Mouse (Mus musculus) hindbrain, embryonic 14.5 days (tissue): ENCODE results near the gene Gm44805. TPM values are rescaled to one million over a fixed set of nuclear protein-coding genes. Genes with fewer than 3 reads are reported as not detected.

Source experiments
- ATAC-seq: fragments of 200-750 bp; cut with Nextera tagmentation; 2 replicates; pipeline ENCODE4 v1.8.0; 2017; ENCODE audit warnings: moderate number of reproducible peaks, mild to moderate bottlenecking, moderate TSS enrichment, moderate library complexity; ENCODE audit not compliant: low FRiP score
- DNase-seq: peaks from one replicate; pipeline ENCODE4 v3.0.0-alpha.2; 2015; ENCODE audit warnings: low spot score
- H3K27ac ChIP-seq: fragments of 300-500 bp; sonication (generic); 2 replicates; pipeline ENCODE4 v1.5.1; 2014; ENCODE audit warnings: mild to moderate bottlenecking, moderate library complexity
- H3K27me3 ChIP-seq: fragments of 300-500 bp; sonication (generic); 2 replicates; pipeline ENCODE4 v1.6.1; 2014; ENCODE audit warnings: mild to moderate bottlenecking, low read length, mixed read lengths; ENCODE audit not compliant: control insufficient read depth, insufficient read depth
- H3K36me3 ChIP-seq: fragments of 300-500 bp; sonication (generic); replicated peaks from 2 replicates; pipeline ENCODE4 v1.6.1; 2014; ENCODE audit not compliant: control insufficient read depth, insufficient read depth
- H3K4me1 ChIP-seq: fragments of 300-500 bp; sonication (generic); replicated peaks from 2 replicates; pipeline ENCODE4 v1.6.1; 2014; ENCODE audit warnings: antibody characterized with exemption, low read length, mixed read lengths; ENCODE audit not compliant: control insufficient read depth, insufficient read depth
- H3K4me2 ChIP-seq: fragments of 300-500 bp; sonication (generic); replicated peaks from 2 replicates; pipeline ENCODE4 v1.6.1; 2014; ENCODE audit warnings: mild to moderate bottlenecking, moderate library complexity
- H3K4me3 ChIP-seq: fragments of 300-500 bp; sonication (generic); replicated peaks from 2 replicates; pipeline ENCODE4 v1.5.1; 2014; ENCODE audit warnings: mild to moderate bottlenecking, low read length
- H3K9ac ChIP-seq: fragments of 300-500 bp; sonication (generic); 2 replicates; pipeline ENCODE4 v1.6.1; 2014
- H3K9me3 ChIP-seq: fragments of 300-500 bp; sonication (generic); 2 replicates; pipeline ENCODE4 v1.6.1; 2016; ENCODE audit warnings: low read length; ENCODE audit not compliant: control insufficient read depth
- WGBS: fragments of 180-500 bp; shearing (Covaris S2); extraction: QIAGEN DNeasy Blood & Tissue Kit; methylation state at CpG from one replicate; pipeline ENCODE4 v1.1.7; 2014; 5-methylcytosine and 5-hydroxymethylcytosine counted together
- polyA plus RNA-seq: library from polyadenylated mRNA; unstranded; fragments of >200 nt; fragmentation: Nextera tagmentation; extraction: Ambion mirVana; gene quantifications from 2 replicates; pipeline ENCODE4 v1.2.1, GENCODE M21; 2014

Gm44805 gene
- polyA plus RNA-seq, 1 experiment from 2014 or later: not detected

DNA sequence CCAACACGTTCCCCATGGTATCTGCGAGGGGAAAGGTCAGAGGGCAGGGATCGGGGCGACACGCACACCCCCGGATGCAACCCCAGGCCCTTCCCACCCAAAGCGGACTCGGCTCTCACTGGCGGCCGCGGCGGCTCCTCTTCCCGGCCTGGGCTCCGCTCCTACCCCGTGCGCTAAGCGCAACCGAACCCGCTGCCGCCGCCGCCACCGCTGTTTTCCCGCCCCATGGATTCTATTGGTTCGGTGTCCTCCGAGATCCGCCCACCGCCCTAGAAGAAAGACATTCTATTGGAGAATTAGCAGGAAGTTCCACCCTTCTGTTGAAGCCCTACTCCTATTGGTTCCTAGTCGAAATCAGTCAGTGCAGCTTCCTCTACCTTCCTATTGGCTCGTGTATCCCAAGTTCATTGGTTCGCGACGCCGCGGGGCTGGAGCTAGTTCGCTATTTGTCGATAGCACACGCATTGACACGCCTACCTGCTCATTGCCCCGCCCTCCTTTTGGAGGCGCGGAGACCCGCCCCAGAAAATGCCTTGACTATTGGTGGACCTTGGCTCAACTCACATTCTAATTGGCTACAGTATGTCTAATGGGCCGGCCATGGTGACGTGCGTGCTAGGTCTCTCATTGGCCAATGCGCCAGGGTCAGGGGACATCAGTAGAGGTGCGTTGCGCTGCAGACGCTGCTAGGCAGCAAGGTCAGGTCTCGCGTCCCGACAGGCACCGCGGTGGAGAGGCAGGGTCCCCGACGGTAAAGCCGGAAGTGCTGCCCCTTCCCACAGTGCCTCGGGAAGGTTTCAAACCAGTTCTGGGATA, 34.2 kb upstream of the Gm44805 start, which contains the start of gene Tomm40:
TSS of gene Tomm40 (minus strand) at position 200 of the 816 bp plus-strand sequence.
- peak within 1 kb of the TSS; percentile 61 for H3K4me3 ChIP-seq
- under 1% methylated on average over 53 of the region's 59 CpGs for WGBS
- peak within 1 kb of the TSS; percentile 72 for H3K4me2 ChIP-seq
- H3K4me1 ChIP-seq: peaks cover 21% of the 10 kb centered on the region
- peak within 1 kb of the TSS; percentile 92 for H3K27ac ChIP-seq
- peaks cover 25% of the 10 kb centered on the region for H3K36me3 ChIP-seq
- peak; percentile 99 for ATAC-seq
- H3K27me3 ChIP-seq: no peaks in the 10 kb centered on the region
- H3K9ac ChIP-seq: peak within 1 kb of the TSS; percentile 81
- DNase-seq: peak; percentile 99
- peaks cover under 1% of the 10 kb centered on the region; the same call in 1 of the 2 replicates for H3K9me3 ChIP-seq

GRCm38 (mm10) chr7:19714836-19715235, 33.6 kb upstream of the Gm44805 start:
- Histone ChIP-seq H3K4me2 (peak overlapping the region; percentile 72), H3K27me3 (no peaks in the 10 kb centered on the region), H3K9ac (peak overlapping the region; percentile 81), H3K4me3 (peak overlapping the region; percentile 61), H3K4me1 (peaks cover 21% of the 10 kb centered on the region), H3K27ac (peak overlapping the region; percentile 63), H3K36me3 (peaks cover 28% of the 10 kb centered on the region), H3K9me3 (no peaks in the 10 kb centered on the region)
- ATAC-seq (no peak), DNase-seq (no peak)
- WGBS: under 1% methylated on average over 37 of the region's 39 CpGs

GRCm38 (mm10) chr7:19713598-19713997, 32.4 kb upstream of the Gm44805 start:
- H3K4me3 ChIP-seq: no peak overlapping the region
- H3K4me1 ChIP-seq: peaks cover 21% of the 10 kb centered on the region
- 88% methylated on average over 9 of the region's 9 CpGs for WGBS
- H3K9ac ChIP-seq: no peak overlapping the region
- H3K36me3 ChIP-seq: peaks cover 40% of the 10 kb centered on the region
- ATAC-seq (no peak), DNase-seq (no peak)
- H3K27me3 ChIP-seq: no peaks in the 10 kb centered on the region
- H3K4me2 ChIP-seq: no peak overlapping the region; the same call in 1 of the 2 replicates
- H3K27ac ChIP-seq: no peak overlapping the region
- no peaks in the 10 kb centered on the region for H3K9me3 ChIP-seq

DNA sequence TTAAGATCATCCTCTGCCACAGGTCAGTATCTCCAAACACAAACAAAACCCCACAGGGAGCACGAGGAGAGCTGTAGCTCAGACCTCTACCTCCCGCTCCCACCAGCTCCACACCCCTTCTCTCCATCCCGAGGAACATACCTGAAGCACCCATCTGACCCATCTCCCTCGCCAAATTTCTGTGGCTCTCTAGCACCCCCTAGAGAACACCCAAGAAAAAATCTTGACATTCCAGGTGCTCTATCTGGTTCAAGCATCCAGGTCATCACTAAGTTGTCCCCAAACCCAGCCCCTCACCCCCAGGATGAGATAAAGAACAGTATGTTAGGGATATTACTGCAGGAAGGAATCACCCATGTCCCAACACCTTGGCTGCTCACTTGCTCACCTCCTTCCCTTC, 32.0 kb upstream of the Gm44805 start:
- no peak overlapping the region for H3K4me2 ChIP-seq
- H3K9me3 ChIP-seq: no peaks in the 10 kb centered on the region
- H3K36me3 ChIP-seq: peaks cover 42% of the 10 kb centered on the region
- DNase-seq (no peak), ATAC-seq (no peak)
- H3K27ac ChIP-seq: no peak overlapping the region
- 60% methylated on average over 4 of the region's 4 CpGs for WGBS
- H3K4me1 ChIP-seq: peaks cover 21% of the 10 kb centered on the region
- no peak overlapping the region for H3K9ac ChIP-seq
- no peaks in the 10 kb centered on the region for H3K27me3 ChIP-seq
- no peak overlapping the region for H3K4me3 ChIP-seq

GRCm38 (mm10) chr7:19712414-19712813, 31.2 kb upstream of the Gm44805 start:
- WGBS: 82% methylated on average over 4 of the region's 4 CpGs
- Histone ChIP-seq H3K36me3 (peaks cover 50% of the 10 kb centered on the region), H3K4me3 (no peak overlapping the region), H3K9me3 (no peaks in the 10 kb centered on the region), H3K27me3 (no peaks in the 10 kb centered on the region), H3K9ac (no peak overlapping the region), H3K4me1 (peaks cover 21% of the 10 kb centered on the region), H3K27ac (no peak overlapping the region), H3K4me2 (no peak overlapping the region)
- DNase-seq: no peak
- ATAC-seq: no peak

DNA sequence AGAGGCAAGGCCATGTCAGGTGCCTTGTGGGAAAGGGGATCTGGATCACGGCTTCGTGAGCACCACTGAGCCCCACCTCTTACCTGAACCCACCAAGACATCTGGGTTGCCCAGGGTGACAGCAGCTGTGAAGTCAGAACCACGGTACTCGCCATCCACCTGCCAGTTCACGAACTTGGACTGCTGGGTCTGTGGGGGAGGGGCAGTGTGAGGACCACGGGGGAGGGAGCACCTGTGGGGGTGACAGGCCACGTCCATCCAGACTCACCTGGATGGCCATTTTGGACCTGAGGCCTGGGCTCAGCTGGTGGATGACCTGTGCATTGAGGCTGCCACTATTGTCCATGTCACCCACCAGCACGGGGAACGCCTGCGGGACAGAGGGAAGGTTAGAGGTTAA, 29.4 kb upstream of the Gm44805 start:
- Histone ChIP-seq H3K36me3 (peaks cover 52% of the 10 kb centered on the region), H3K27ac (no peak overlapping the region)
- 95% methylated on average over 10 of the region's 10 CpGs for WGBS

DNA sequence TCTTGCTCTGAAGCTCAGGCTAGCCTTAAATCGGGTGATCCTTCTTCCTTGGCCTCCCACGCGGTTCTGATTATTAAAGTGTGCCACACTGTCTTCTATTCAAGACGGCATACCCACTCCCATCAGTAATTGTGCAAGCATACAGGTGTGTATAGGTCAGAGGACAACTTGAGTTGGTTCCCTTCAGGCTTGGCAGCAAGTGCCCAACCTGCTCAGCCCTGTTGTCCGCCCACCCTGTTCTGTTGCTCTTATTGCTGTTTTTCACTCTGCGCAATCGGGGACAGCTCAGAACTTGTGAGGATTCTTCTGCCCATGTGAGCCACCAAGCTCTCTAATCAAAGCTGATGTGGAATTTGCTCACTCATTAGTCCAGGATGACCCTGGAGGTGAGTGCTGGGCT, 24.0 kb upstream of the Gm44805 start:
- H3K36me3 ChIP-seq: peaks cover 58% of the 10 kb centered on the region
- H3K4me2 ChIP-seq: no peak overlapping the region
- ATAC-seq (no peak), DNase-seq (no peak)
- no peaks in the 10 kb centered on the region for H3K4me1 ChIP-seq
- H3K9me3 ChIP-seq: no peaks in the 10 kb centered on the region
- 97% methylated on average over 7 of the region's 7 CpGs for WGBS
- no peak overlapping the region for H3K9ac ChIP-seq
- no peak overlapping the region for H3K27ac ChIP-seq
- no peaks in the 10 kb centered on the region for H3K27me3 ChIP-seq
- no peak overlapping the region for H3K4me3 ChIP-seq

More for the DNA sequence above, 29.4 kb upstream of the Gm44805 start:
- Histone ChIP-seq H3K27me3 (no peaks in the 10 kb centered on the region), H3K4me2 (no peak overlapping the region), H3K9ac (no peak overlapping the region), H3K4me3 (no peak overlapping the region), H3K4me1 (peaks cover 14% of the 10 kb centered on the region), H3K9me3 (no peaks in the 10 kb centered on the region)
- no peak for ATAC-seq
- no peak for DNase-seq

- Histone ChIP-seq H3K9me3 (no peaks in the 10 kb centered on the region), H3K9ac (no peak overlapping the region), H3K4me3 (no peak overlapping the region), H3K36me3 (peaks cover 54% of the 10 kb centered on the region), H3K27ac (no peak overlapping the region), H3K4me1 (peaks cover 2% of the 10 kb centered on the region; the same call in 1 of the 2 replicates), H3K27me3 (no peaks in the 10 kb centered on the region), H3K4me2 (no peak overlapping the region)
- 96% methylated on average over 4 of the region's 4 CpGs for WGBS
- DNase-seq (no peak), ATAC-seq (no peak)
Observed at GRCm38 (mm10) chr7:19704475-19704874, 23.3 kb upstream of the Gm44805 start.

DNA sequence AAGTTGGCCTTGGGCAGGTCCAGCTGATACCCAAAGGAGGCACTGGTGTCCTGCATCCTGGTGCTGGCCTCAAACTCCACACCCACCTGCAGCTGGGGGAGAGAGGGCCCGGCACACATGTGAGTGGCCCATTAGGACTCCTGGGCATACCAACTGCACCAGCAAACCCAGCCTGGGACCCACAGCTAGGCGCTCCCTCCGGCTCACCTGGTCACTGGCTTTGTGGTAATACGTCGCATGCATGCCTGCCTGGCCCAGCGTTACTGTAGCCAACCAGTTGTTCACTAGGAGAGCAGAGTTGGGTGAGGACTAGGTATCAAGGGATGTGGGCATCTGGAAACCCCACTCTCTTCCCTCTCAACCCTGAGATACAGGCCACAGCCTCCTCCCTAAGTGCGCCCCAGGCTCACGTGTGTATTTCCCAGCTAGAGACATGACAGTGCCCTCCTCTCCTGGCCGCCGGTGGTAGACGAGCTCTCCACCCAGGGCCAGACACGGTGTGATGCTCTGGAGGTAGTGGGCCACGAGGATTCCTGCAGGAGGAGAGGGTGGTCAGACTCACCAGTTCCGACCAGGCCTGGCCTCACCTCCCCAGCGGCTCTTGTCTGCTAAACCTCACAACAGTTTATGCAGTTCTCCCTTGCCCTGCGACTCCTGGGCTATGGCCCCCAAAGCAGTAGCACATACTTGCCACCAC, 21.8 kb upstream of the Gm44805 start:
- H3K9ac ChIP-seq: no peak overlapping the region
- no peaks in the 10 kb centered on the region for H3K27me3 ChIP-seq
- ATAC-seq: no peak
- 94% methylated on average over 16 of the region's 16 CpGs for WGBS
- no peak overlapping the region for H3K4me2 ChIP-seq
- peaks cover 42% of the 10 kb centered on the region for H3K36me3 ChIP-seq
- peaks cover 16% of the 10 kb centered on the region for H3K4me1 ChIP-seq
- H3K9me3 ChIP-seq: no peaks in the 10 kb centered on the region
- DNase-seq: no peak
- H3K27ac ChIP-seq: no peak overlapping the region
- no peak overlapping the region for H3K4me3 ChIP-seq
